Comparison of ENCODE assay signal across 9 mouse cellular contexts in genomic region chr8:111743101-111743791, GRCm38 (mm10). TPM values are rescaled to one million over a fixed set of nuclear protein-coding genes. Genes with fewer than 3 reads are reported as not detected.
DNase-seq lines count a peak whose midpoint lies in the region; ATAC-seq and TF ChIP-seq lines count a peak whose summit lies in the region.
"Had no signal": no experiment of that assay in that cellular context is flagged by ENCODE, and none has a peak within 500 bp of the region (broad histone marks: within the 10 kb centered on the region; RNA-seq: fewer than 3 reads in every experiment).

No protein-coding gene starts in this region.

- H3K27ac ChIP-seq in MEL (ENCODE audit: control insufficient read depth, low read depth, low read length): no peak overlapping the region
- H3K27ac ChIP-seq in forebrain, embryonic 15.5 days (replicated peaks): peak overlapping the region; percentile 85
- H3K27ac ChIP-seq in limb, embryonic 10.5 days: peak overlapping the region; percentile 96

- H3K27me3 ChIP-seq in MEL (ENCODE audit: control insufficient read depth in 1 of 2, insufficient read depth in 2 of 2, low read length in 2 of 2): no peaks in the 10 kb centered on the region
- H3K27me3 ChIP-seq in forebrain, embryonic 15.5 days: no peaks in the 10 kb centered on the region
- peaks cover 7% of the 10 kb centered on the region; the same call in 1 of the 2 replicates for H3K27me3 ChIP-seq in limb, embryonic 10.5 days (ENCODE audit: low read depth, poor library complexity, severe bottlenecking)

- H3K36me3 ChIP-seq in MEL (ENCODE audit: control insufficient read depth in 1 of 2, insufficient read depth in 2 of 2, low read length in 2 of 2): peaks cover 0 to 23% of the 10 kb centered on the region in 2 experiments; a peak in 2 of 4 replicates
- H3K36me3 ChIP-seq in forebrain, embryonic 15.5 days: no peaks in the 10 kb centered on the region
- H3K36me3 ChIP-seq in limb, embryonic 10.5 days: peaks cover 15% of the 10 kb centered on the region

- peak overlapping the region; percentile 74 for H3K4me2 ChIP-seq in forebrain, embryonic 15.5 days (replicated peaks)

- H3K4me3 ChIP-seq in MEL (ENCODE audit: control insufficient read depth in 1 of 2, insufficient read depth in 1 of 2, low read depth in 2 of 2, low read length in 2 of 2): peak overlapping the region; percentile 75 to 93
- peak overlapping the region; percentile 87 for H3K4me3 ChIP-seq in forebrain, embryonic 15.5 days
- peak overlapping the region; percentile 90 for H3K4me3 ChIP-seq in limb, embryonic 10.5 days

- H3K9me3 ChIP-seq in MEL (replicated peaks; ENCODE audit: insufficient read depth, low read length): no peaks in the 10 kb centered on the region
- H3K9me3 ChIP-seq in forebrain, embryonic 15.5 days: no peaks in the 10 kb centered on the region
- no peaks in the 10 kb centered on the region for H3K9me3 ChIP-seq in limb, embryonic 10.5 days (replicated peaks)

- H3K9ac ChIP-seq in MEL (ENCODE audit: control insufficient read depth, low read depth, low read length, poor library complexity, severe bottlenecking): peak overlapping the region; percentile 88
- peak overlapping the region; percentile 96 for H3K9ac ChIP-seq in forebrain, embryonic 15.5 days (replicated peaks)

- H3K4me1 ChIP-seq in MEL (ENCODE audit: control insufficient read depth in 1 of 2, insufficient read depth in 2 of 2, low read length in 2 of 2): peaks cover 17 to 28% of the 10 kb centered on the region in 2 experiments
- peaks cover 68% of the 10 kb centered on the region for H3K4me1 ChIP-seq in forebrain, embryonic 15.5 days
- H3K4me1 ChIP-seq in limb, embryonic 10.5 days: peaks cover 77% of the 10 kb centered on the region

- ATAC-seq in forebrain, embryonic 15.5 days (replicated peaks): peak; percentile 9; the same call in 1 of the 2 replicates
- ATAC-seq in CD4-positive, CD25-positive, alpha-beta regulatory T cell, adult 4 months: no peak

- TF ChIP-seq CTCF in MEL (IDR thresholded peaks at IDR 0.05 in 2 of 3, conservative IDR thresholded peaks at IDR 0.05 in 1 of 3; ENCODE audit: control insufficient read depth in 1 of 3, insufficient read depth in 1 of 3, low read depth in 2 of 3, low read length in 3 of 3, poor library complexity in 1 of 3, severe bottlenecking in 1 of 3): no peak

- 0 out of 4 replicates have a peak, but pooled peaks of 1 of the 2 experiments have one; percentile 48 for TF ChIP-seq POLR2A in MEL (IDR thresholded peaks at IDR 0.05; ENCODE audit: control insufficient read depth in 1 of 2, insufficient read depth in 1 of 2, low read depth in 1 of 2, low read length in 2 of 2, poor library complexity in 1 of 2)

- TF ChIP-seq RAD21 in MEL (IDR thresholded peaks at IDR 0.05; ENCODE audit: low read depth, low read length): no peak

- no peak for TF ChIP-seq EP300 in MEL (IDR thresholded peaks at IDR 0.05; ENCODE audit: low read depth in 1 of 2, low read length in 2 of 2)

- peaks cover 15% of the 10 kb centered on the region for H3K79me2 ChIP-seq in MEL (ENCODE audit: control insufficient read depth, insufficient read depth, low read length, poor library complexity)

- DNase-seq in embryo, embryonic 10 days (ENCODE audit: low spot score): peak; percentile 48
- DNase-seq in embryo, embryonic 9.5 days (ENCODE audit: extremely low spot score): no peak
- no peak for DNase-seq in MEL (ENCODE audit: low read depth, low spot score)
- peak; percentile 64 for DNase-seq in limb, embryonic 10.5 days (ENCODE audit: low spot score)
- DNase-seq in retina, embryonic 14.5 days (ENCODE audit: low spot score): peak; percentile 62
- no peak for DNase-seq in thymus, postnatal 0 days (ENCODE audit: low spot score)

- under 1% methylated on average over 43 of the region's 44 CpGs for WGBS in forebrain, embryonic 15.5 days
- WGBS in limb, embryonic 10.5 days: under 1% methylated on average over 43 of the region's 44 CpGs

TF ChIP-seq in MEL, 35 proteins besides CTCF, POLR2A, EP300 and RAD21:
- TF ChIP-seq ZMIZ1 (IDR thresholded peaks at IDR 0.05; ENCODE audit: low read depth, low read length): no peak

RNA-seq across cellular contexts. Expression of gene Bcar1, which starts 0.4 kb away (rescaled TPM):
- 6.5 and 7.5 TPM in 2 replicates for total RNA-seq in MEL (2012; rRNA removed)
- polyA plus RNA-seq in MEL (2012; ENCODE audit: insufficient read depth in 1 of 2, insufficient read length in 2 of 2, low read depth in 1 of 2, low replicate concordance in 2 of 2, missing spikeins in 1 of 2): 10 to 100 TPM in 1 of 2 experiments, not detected in 1; 17.4 TPM
- polyA plus RNA-seq in forebrain, embryonic 15.5 days (2015; fragmentation: Nextera tagmentation; extraction: Ambion mirVana): 51.8 and 55.1 TPM in 2 replicates
- 50.2 and 50.4 TPM in 2 replicates for polyA plus RNA-seq in limb, embryonic 10.5 days (2016; fragmentation: Nextera tagmentation; extraction: Ambion mirVana)
- polyA plus RNA-seq in thymus, postnatal 0 days (2015; fragmentation: Nextera tagmentation; extraction: Ambion mirVana): 4.1 TPM in 2 replicates
- polyA plus RNA-seq in CD4-positive, CD25-positive, alpha-beta regulatory T cell, adult 4 months (2017; shearing (Covaris generic)): under 1 TPM; 0.27 to 0.42 TPM
- total RNA-seq: hematopoietic stem cell, adult 5-6 weeks had no signal

RNA-seq across cellular contexts. Expression of gene Ctrb1, which starts 52.4 kb away (rescaled TPM):
- total RNA-seq in MEL (2012; rRNA removed): not detected in 2 replicates
- not detected for polyA plus RNA-seq in MEL (2012; ENCODE audit: insufficient read depth in 1 of 2, insufficient read length in 2 of 2, low read depth in 1 of 2, low replicate concordance in 2 of 2, missing spikeins in 1 of 2)
- not detected in 2 replicates for polyA plus RNA-seq in forebrain, embryonic 15.5 days (2015; fragmentation: Nextera tagmentation; extraction: Ambion mirVana)
- polyA plus RNA-seq in limb, embryonic 10.5 days (2016; fragmentation: Nextera tagmentation; extraction: Ambion mirVana): not detected in 2 replicates
- 1.1 TPM in 2 replicates for polyA plus RNA-seq in thymus, postnatal 0 days (2015; fragmentation: Nextera tagmentation; extraction: Ambion mirVana)
- not detected for polyA plus RNA-seq in CD4-positive, CD25-positive, alpha-beta regulatory T cell, adult 4 months (2017; shearing (Covaris generic))
- total RNA-seq: hematopoietic stem cell, adult 5-6 weeks had no signal

Comparison
In these comparisons a context has a peak if more than half of its experiments do, and no peak if none do; other contexts are left out.
1. DNase-seq: peak in embryo, embryonic 10 days (single experiment), limb, embryonic 10.5 days (single experiment) and retina, embryonic 14.5 days (single experiment); none in embryo, embryonic 9.5 days (single experiment), MEL (single experiment) and thymus, postnatal 0 days (single experiment).
2. Peak in every context shown above with its lines, with median percentiles within 50 percentile points of each other: H3K4me3 ChIP-seq.